Mouse (Mus musculus) heart, adult 9 months (tissue): ENCODE data around the gene Tigar.

Experiments
- DNase-seq, 2 experiments: peaks; one replicate each; pipeline ENCODE4 v3.0.0; 2022; ENCODE audit warnings: low spot score in 2 of 2

The Tigar gene

GRCm38 (mm10) chr6:127142154-127143123 is 33.1 kb upstream of the Tigar start:
- peak; percentile 24 to 42 for DNase-seq

GRCm38 (mm10) chr6:127138962-127139361 is 29.6 kb upstream of the Tigar start:
- no peak for DNase-seq

- DNase-seq, result no peak
Measured at GRCm38 (mm10) chr6:127133433-127134245, 24.3 kb upstream of the Tigar start.

- DNase-seq, result no peak
Measured at GRCm38 (mm10) chr6:127132719-127133118, 23.4 kb upstream of the Tigar start.

DNA sequence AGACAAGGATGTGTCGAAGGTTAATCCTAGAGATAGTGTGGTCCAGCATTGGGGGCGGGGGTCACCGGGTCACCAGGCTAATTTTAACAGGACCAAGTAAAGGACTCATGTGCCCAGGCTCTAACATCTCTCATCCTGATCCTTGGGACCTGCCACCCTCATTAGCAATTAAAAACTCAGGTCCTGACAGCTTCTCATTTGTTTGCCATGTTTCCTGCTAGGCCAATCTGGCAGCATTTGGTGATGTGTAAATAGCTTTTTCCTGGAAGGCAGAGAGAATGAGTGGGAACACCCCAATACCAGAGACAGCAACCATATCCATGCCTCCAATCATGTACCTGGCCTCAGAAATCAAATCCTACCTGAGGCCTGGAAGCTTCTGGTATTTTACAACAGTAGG is 22.6 kb upstream of the Tigar start:
- no peak for DNase-seq

GRCm38 (mm10) chr6:127130377-127130776 is 21.0 kb upstream of the Tigar start:
- DNase-seq, result no peak

GRCm38 (mm10) chr6:127129659-127130058 is 20.3 kb upstream of the Tigar start:
- DNase-seq, result no peak

DNA sequence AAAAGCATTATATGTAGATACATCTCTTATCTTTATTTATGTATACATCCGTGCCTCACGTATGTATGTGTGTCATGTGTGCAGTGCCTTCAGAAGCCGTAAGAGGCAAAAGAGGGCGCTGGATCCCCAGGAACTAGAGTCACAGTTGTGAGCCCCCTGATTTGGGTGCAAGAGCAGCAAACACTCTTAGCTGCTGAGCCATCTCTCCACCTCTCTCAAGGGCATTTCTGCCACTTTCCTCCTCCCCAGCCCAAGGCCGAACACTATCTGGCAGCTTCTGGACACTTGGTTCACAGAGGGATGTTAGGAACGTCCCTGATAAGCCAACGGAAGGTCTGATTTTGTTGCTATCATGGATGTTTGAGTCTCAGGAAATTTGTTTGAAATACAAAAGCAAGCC is 14.1 kb upstream of the Tigar start:
- no peak for DNase-seq

GRCm38 (mm10) chr6:127122996-127123395 is 13.6 kb upstream of the Tigar start:
- no peak for DNase-seq

DNA sequence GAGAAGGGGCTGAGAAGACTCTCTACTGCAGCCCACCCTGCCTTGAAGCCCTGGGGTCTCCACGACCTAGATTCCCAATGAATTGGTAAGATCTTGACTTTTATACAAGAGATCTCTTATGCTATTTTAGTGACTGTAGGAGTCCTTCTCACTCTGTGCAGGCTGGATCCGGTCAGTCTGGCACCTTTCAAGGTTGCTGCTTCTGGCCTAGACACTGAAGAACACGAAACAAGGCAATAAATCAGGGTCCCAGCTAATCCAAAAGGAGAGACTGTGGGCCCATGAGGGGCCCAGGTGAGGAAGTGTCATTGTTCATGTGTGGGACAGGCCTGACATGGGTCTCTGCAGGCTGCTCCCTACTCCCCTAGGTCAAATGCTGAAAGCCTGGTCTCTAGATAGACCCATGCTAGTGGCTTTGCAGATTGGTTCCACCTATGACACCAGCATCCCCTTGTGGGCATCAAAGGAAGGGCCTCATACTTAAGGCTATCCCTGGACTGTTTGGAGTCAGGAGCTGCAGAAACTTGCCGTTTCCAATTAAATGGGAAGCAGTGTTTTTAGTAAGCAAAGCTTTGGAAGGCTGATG is 13.0 kb upstream of the Tigar start:
- no peak for DNase-seq

GRCm38 (mm10) chr6:127114753-127115456 is 5.5 kb upstream of the Tigar start:
- no peak for DNase-seq

DNA sequence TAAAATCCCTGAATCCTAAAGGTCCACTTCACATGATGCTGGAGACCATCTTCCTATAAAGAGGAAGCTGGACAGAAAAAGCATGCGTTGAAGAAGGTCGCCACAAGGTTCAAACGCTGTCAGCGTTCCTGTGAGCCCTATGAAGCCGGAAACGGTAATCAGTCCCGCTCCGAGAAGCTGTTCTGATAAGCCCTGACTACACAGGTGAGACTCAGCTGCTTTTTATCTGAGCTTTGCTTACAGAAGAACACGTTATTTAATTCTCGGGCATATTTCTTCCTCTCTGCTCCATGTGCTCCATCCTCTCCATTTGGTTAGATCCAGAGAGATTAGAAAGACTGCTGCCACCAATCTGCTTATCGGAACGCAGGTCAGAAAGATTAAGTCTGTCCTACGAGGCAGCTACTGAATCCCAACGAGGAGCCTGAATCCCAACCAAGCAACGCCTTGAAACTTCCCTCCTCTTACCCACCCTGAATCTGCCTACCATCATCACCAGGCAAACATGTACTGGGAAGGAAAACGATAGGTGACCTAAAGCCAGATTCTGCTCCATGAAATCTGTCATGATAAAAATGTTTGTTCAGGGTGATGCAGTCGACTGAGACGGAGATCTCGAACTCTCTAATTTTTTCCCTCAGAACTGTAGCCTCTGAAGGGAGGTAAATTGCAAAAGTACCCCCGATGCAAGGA is 843 bp downstream of the Tigar start:
- no peak for DNase-seq

- DNase-seq, result no peak
Measured at GRCm38 (mm10) chr6:127107413-127107812, 1.9 kb downstream of the Tigar start.

DNA sequence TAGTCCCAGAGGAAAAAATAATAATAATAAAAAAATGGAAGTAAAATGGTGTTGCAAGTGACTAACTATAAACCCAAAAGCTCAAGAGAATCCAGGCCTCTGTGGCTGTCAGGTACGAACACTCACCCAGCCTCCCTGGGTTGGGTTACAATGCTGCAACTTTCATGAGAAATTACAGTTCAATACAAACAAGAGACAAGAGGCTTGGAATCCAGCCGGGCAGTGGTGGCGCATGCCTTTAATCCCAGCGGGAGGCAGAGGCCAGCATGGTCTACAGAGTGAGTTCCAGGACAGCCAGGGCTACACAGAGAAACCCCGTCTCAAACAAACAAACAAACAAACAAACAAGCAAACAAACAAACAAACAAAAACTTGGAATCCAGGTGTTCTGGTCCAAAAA is 2.6 kb downstream of the Tigar start:
- no peak for DNase-seq

DNA sequence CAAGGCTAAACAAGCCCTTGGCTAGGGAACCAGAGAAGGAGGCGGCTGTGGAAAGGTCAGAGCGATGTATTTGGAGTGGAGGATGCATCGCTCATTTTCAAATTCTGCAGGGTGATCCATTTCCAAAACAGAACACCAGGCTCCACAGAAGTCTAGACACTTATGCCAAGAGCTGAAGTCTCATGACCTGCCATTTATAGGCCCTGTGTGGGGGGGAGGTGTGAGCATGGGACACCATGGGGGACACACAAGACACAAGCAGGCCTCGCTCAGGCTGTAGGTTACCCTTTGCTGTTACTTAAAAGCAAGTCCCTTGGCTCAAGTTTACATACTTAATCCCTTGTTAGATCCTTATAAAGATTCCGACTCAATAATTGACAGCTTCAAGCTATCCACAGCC is 3.2 kb downstream of the Tigar start:
- peak; percentile 55 to 72 for DNase-seq

GRCm38 (mm10) chr6:127105107-127105506 is 4.2 kb downstream of the Tigar start:
- DNase-seq, result no peak

DNA sequence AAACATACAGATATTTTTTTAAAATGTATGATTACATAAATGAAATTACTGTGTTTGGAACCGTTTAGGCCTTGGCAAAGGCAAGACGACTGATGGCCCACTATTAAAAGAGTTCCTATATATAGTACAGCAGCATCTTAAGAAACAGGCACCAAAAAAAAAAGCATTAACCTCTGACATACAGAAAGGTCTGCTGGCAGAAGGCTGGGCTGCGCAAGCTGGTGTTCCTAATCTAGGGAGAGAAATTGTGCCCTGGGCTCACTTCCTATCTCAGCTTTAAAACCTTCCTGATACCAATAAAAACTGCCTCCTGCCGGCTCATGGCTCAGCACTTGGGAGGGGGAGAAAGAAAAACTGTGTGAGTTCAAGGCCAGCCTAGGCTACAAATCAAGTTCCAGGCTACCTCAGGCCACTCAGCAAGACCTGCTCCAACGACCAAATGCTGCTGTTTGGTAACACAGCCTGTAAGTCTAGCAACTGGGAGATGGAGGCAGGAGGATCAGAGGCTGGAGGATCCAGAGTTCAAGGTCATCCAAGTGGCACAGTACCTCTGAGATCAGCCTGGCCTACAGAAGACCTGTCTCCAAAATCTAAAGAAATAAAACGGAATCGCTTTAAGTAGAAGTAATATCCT is 4.8 kb downstream of the Tigar start:
- no peak for DNase-seq

DNA sequence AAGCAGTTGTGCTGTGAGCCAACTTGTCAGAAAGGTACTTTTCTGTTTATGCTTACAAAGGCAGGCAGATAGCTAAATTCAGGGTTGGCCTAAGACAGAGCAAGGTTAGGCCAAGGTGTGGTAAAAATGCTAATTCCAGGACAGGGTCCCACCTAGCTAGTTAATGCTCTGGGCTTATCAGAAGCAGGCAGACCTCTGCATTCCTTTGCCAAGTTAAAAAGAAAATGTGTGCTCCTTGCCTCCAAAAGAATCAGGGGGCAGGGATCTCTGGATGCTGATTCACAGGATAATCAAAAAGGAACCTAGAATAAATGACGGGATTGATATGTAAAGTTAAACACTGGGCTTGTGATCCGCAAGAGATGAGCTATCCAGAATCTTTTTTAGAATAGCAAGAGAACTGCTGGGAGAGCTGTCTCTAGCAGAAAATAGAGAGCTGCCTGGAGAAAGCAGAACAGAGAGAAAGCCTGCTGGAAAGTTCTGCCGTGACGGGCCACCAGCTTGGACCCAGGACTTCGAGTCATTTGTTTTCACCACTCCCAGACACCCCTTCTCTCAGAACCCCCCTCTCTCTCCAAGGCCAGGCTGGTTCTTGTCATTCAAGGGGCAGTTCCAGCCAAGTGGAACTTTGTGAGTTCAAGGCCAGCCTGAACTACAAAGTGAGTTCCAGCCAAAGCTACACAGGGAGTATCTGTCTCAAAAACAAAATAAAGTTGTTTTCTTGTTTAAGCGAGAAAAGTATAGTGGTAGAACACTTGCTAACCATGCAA is 5.7 kb downstream of the Tigar start:
- DNase-seq, result no peak

DNA sequence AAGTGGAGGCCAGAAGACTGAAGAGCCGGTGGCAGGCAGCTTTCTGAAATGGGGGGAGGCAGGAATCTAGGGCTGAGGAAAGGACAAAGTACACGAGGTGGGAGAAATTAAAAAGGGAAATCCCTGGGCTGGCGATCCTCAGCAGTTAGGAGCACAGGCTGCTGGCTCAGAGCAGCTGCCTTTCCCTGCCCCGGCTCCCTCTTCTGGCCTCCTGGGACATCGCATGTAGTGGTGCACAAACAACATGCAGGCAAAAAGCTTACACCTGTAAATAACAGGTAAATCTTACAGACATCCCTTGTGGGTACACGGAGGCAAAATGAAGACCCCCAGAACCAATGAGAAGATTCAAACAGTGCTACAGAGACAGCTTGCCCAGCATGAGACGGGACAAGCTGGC is 14.8 kb downstream of the Tigar start:
- DNase-seq, result no peak

- DNase-seq, result no peak
Measured at GRCm38 (mm10) chr6:127086739-127087138, 22.6 kb downstream of the Tigar start.
